Mouse (Mus musculus): ENCODE measurements at regions not wholly inside any gene's neighbourhood (a gene's known extent, or its start where the extent isn't known, plus 50 kb on each side); places are given as distances from the start of the nearest gene placed in this dataset.
"Not testable (repeated sequence)": the region's sequence is repeated elsewhere in the genome, so short reads cannot be mapped to it uniquely, and the experiment has no call there.

- no peak for DNase-seq (ENCODE audit: low spot score in 2 of 2)
Observed at GRCm38 (mm10) chr12:70629371-70629770, 176.5 kb downstream of the Tmx1 start.

GRCm38 (mm10) chr12:70631281-70631680, 178.4 kb downstream of the Tmx1 start:
- DNase-seq (ENCODE audit: low spot score in 2 of 2), result no peak

DNA sequence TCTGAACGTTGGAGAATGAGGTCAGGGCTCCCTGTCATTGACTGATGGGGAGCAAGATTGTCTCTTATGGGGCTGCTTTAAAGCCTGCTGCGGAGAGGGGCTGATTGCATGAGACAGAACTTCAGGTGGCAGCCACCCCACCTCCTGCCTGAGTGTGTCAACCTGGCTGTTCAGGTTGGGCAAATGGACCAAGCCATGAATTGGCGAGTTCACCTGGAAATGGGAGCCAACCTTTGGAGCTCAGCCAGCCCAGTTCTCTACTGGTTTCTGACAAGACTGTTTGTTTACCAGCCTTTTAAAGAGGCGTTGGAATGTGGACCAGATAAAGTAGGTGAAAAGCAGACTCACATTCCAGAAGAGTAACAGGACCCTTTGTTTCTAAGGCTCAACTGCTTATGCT, 180.3 kb downstream of the Tmx1 start:
- no peak for DNase-seq (ENCODE audit: low spot score in 2 of 2)

DNA sequence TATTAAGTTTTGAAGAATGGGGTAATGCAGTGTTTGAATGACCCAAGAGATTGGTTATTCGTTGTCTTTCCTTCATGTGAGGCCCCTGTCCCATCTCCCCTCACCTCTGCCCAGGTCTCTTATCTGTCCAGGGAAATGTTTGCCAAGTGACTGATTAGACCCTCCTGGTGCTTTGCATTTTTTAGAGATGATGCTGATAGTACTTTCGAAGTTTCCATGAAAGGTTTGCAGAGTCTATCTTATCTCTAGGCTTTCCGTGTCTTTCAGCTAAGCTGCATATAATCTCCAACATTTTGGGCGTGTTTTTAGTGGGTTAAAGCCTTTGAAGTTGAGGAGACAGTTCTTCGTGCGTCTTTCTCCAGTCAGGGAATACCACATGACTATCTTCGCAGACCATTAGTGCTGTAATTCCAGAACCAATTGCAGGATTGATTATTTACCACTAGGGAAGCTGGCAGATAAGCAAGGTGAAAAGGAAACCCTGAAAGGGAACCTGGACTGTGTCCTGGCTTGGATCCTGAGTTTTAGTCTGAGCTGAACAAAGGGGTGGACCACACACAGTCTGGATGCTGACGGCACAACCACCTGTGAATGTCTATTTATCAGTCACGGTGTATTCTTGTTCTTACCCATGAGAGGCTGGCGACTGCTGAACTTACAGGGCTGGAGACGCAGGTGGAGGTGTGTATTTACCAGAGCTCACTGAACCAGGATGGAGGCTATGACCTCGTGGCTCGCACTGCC, 180.9 kb downstream of the Tmx1 start:
- DNase-seq (ENCODE audit: low spot score in 2 of 2), result no peak

GRCm38 (mm10) chr12:70635997-70636396, 183.1 kb downstream of the Tmx1 start:
- DNase-seq (ENCODE audit: low spot score in 2 of 2), result no peak

- DNase-seq (ENCODE audit: low spot score in 2 of 2), result no peak
Observed at GRCm38 (mm10) chr12:70640186-70640585, 185.1 kb upstream of the Frmd6 start.

GRCm38 (mm10) chr12:70644910-70645309, 180.4 kb upstream of the Frmd6 start:
- no peak for DNase-seq (ENCODE audit: low spot score in 2 of 2)

DNA sequence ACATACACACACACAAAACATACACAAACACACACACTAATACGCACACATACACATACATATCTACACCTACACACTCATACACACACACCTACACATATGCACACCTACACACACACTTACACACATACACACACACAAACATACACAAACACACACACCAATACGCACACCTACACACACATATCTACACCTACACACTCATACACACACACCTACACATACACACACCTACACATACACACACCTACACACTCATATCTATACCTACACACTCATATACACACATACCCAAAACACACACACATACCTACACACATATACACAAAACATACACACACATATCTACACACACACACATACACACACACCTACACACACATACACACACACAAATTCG, 179.9 kb upstream of the Frmd6 start:
- DNase-seq (ENCODE audit: low spot score in 2 of 2), result no peak

GRCm38 (mm10) chr12:70647516-70647915, 177.8 kb upstream of the Frmd6 start:
- no peak for DNase-seq (ENCODE audit: low spot score in 2 of 2)

DNA sequence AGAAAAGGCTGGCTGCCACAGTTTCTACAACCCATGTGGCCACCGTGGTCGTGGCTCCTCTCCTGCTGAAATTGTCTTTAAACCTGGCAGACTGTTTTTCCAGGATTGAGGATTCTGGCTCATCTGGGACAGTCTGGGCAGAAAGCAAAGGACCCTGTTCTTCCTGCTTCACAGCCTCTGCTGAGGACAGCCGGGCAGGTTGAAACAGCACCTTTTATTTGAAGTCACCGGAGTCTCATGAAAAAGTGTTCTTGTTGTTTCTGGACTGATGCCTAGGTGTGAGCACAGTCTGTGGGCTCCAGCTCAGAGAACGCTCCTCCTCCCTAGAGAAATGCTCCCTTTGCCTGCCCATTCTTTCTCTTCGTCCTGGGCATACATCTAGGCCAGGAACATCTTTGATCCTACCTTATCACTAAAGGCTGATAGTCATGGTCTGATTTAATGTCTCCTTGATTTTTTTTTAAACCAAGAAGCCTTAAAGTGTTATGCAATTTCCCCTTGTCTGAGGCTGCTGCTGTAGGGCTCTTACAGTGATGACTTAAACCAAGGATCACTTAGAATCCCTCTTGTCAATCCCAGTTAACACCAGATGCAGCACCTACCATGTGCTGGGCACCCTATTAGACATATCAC, 177.0 kb upstream of the Frmd6 start:
- DNase-seq (ENCODE audit: low spot score in 2 of 2), result no peak

GRCm38 (mm10) chr12:70648812-70649188, 176.5 kb upstream of the Frmd6 start:
- no peak for DNase-seq (ENCODE audit: low spot score in 2 of 2)

- DNase-seq (ENCODE audit: low spot score in 2 of 2), result no peak
Observed at GRCm38 (mm10) chr12:70649691-70650090, 175.6 kb upstream of the Frmd6 start.

GRCm38 (mm10) chr12:70650470-70650869, 174.8 kb upstream of the Frmd6 start:
- no peak for DNase-seq (ENCODE audit: low spot score in 2 of 2)

GRCm38 (mm10) chr12:70652751-70653150, 172.6 kb upstream of the Frmd6 start:
- DNase-seq (ENCODE audit: low spot score in 2 of 2), result no peak

DNA sequence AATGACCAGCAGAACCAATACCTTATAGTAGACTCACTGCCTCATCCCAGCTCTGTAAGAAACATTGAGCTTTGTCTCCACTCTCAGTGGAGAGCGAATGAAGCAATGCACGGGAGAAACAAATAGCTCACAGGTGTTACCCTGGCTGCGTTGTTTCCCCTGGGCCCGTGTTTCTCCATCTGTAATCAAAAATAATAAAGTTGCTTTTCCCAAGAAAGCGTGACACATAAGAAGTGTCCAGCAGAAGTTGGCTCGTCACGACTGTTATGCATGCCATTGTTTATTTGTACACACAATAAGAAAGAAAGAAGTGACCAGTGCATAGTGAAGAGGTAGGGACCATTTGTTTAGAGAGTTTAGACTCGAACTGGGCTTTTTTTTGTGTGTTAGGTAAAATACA, 171.3 kb upstream of the Frmd6 start:
- DNase-seq (ENCODE audit: low spot score in 2 of 2), result no peak

GRCm38 (mm10) chr12:70654546-70654945, 170.8 kb upstream of the Frmd6 start:
- DNase-seq (ENCODE audit: low spot score in 2 of 2), result peak in 1 of 2 experiments; percentile 19

GRCm38 (mm10) chr12:70655411-70655811, 169.9 kb upstream of the Frmd6 start:
- no peak for DNase-seq (ENCODE audit: low spot score in 2 of 2)

- DNase-seq (ENCODE audit: low spot score in 2 of 2), result no peak
Observed at GRCm38 (mm10) chr12:70655900-70656544, 169.3 kb upstream of the Frmd6 start.

DNA sequence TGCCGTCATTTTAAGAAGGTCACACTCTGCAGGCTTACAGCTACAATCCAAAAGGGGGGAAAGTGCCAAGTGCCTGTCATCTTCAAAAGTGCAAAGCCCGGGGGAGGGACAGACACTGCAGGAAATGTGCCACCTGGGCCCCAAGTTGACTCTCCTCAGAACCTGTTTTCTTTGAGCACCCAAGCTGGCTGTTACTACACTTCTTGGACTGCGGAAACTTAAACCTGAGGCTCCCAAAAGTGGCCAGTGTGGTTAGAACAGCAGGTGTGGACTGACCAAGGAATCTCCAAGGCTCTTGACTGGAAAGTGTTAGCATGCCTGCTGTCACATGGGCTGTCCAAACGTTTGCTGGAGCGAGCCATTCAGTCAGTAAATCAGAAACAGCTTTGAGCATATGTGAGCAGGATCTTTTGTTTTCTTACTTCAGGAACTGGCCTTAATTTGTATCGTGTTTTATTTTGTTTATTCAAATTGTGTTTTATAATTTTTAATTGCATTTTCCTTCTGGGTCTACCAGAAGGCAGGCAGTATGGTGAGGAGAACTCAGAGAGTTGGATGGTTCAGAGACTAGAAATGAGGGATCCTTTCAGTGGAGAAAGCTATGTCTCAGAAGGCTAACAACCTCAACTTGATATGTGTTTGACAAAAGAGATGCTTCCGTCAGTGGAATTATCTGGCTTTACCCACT, 168.4 kb upstream of the Frmd6 start:
- DNase-seq (ENCODE audit: low spot score in 2 of 2), result no peak

DNA sequence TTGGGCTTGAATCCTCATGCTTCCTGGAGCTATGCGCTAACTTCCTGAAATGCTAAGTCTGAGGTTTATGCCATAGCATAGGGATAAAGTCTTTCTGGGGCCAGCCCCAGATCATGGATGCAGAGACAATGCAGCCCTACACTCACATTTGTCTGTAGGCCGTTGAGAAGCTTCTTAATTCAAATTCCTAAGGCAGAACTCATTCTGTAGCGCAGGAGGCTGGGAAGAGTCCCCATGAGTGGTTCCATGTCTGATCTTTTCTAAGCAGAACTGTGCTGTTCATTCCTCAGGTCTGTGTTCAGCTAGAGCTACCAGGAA, 167.9 kb upstream of the Frmd6 start:
- no peak for DNase-seq (ENCODE audit: low spot score in 2 of 2)

DNA sequence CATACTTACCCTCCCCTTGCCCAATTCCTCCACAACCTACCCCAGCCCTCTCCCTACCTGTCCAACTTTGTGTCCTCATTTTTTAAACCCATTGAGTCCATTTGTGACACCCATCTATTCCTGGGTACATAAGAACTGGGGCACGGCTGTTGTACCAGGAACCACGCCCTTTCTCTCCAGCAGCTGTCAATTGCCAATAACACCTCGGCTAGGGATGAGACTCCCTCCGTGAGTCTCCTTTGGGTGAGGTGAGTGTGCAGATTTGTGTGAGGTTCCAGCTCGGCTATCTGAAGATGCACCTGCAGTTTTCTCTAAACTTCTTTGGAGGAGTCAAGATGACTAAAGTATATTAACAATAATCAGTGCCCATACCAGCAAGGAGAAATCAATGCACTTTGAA, 167.2 kb upstream of the Frmd6 start:
- no peak for DNase-seq (ENCODE audit: low spot score in 2 of 2)

- no peak for DNase-seq (ENCODE audit: low spot score in 2 of 2)
Observed at GRCm38 (mm10) chr12:70660388-70660787, 164.9 kb upstream of the Frmd6 start.

GRCm38 (mm10) chr12:70668158-70668557, 157.2 kb upstream of the Frmd6 start:
- not testable (repeated sequence) for DNase-seq (ENCODE audit: low spot score in 2 of 2)

Data from frontal cortex, postnatal 14 days (tissue).